Mouse (Mus musculus) megakaryocyte, embryonic 14.5 days (primary cell): ENCODE results near the gene Cables2.

Experiments
- FLI1 ChIP-seq: IDR thresholded peaks from 2 replicates; pipeline ENCODE4 v1.6.1; 2012; ENCODE audit warnings: low read length, inconsistent platforms, mixed read lengths
- GATA1 ChIP-seq: IDR thresholded peaks from 3 replicates; pipeline ENCODE4 v1.6.1; 2012; ENCODE audit warnings: mixed read lengths, low read length, inconsistent platforms, borderline replicate concordance

DNA sequence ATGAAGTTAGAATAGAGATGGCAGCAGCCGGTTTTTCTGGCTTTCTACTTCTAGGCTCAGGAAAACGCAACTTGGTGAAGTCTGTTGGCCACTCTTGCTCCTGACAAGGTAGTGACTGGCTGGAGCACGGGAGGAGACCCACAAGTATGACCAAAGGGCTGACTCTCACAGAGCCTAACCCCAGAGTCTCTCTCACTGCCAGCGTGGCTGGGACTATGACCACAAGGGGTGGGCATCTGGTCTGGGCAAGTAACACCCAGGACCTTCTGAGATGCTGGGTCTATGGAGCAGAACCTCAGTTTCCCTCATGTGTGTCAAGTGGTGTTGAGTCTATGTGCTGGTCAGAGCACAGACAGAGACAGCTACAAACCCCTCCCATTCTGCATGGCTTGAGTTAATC, 3.1 kb upstream of the Cables2 start:
- TF ChIP-seq GATA1 (no peak), FLI1 (no peak)
